Mouse (Mus musculus) left cerebral cortex, postnatal 10 days (tissue): ENCODE results near the gene Enkur. TPM values are rescaled to one million over a fixed set of nuclear protein-coding genes. Genes with fewer than 3 reads are reported as not detected.
A peak's percentile ranks its signal among the peaks of the same experiment; 100 is the strongest.

Source experiments
- DNase-seq, 2 experiments: peaks; one replicate each; pipeline ENCODE4 v3.0.0; 2021 to 2022; ENCODE audit warnings: low spot score in 2 of 2, mixed read lengths in 1 of 2; ENCODE audit errors: extremely low spot score in 1 of 2
- intact Hi-C: fragments of 180-260 bp; cut with DNase I; formaldehyde crosslinking; loops from one replicate; pipeline ENCODE4 v1.15.1; 2025
- total RNA-seq, 2 experiments: library from RNA; stranded (reverse); gene quantifications; 2 replicates each; pipeline ENCODE4 v1.2.3; 2021

The Enkur gene
- total RNA-seq, 2 experiments from 2014 or later: 3.8 to 5.5 TPM

DNA sequence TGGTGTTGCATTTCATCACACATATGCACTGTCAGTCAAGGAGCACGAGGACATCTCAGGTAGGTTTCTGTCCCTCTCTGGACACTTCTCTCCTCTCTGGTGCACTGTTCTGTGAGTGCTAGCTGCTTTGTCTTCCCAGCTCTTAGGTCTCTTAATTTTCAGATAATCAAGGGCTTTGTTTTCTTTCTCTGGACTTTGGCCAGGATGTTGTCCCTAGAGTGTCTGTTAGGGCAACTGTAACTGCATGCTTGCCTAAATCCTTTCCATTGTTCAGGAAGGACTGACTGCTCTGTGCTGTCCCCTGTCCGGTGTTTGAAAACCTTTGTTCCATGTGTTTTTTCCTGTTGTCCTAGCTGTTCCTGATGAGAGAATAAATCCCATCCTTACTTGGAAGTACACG is 6.1 kb downstream of the Enkur start:
- no peak for DNase-seq
- intact Hi-C loops: no loop called here

DNA sequence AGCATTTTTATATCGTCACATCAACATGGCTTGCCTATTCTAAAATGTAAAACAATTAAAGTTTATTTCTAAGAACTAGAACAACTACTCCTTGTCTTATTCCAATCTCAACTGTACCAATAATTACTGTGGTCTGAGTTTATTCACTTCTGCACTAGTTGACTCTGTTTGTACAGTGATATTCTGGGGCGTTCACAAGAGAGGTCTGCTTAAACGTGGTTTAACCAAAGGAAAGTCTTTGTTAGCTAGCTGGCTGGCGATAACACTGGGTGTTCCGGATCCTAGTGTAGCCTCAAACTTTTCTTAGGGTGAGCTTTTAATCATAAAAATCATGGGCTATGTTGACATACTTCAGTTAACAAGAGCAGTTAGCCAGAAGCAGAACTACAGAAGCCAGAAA is 9.9 kb downstream of the Enkur start:
- DNase-seq: no peak
- intact Hi-C loops: no loop called here

DNA sequence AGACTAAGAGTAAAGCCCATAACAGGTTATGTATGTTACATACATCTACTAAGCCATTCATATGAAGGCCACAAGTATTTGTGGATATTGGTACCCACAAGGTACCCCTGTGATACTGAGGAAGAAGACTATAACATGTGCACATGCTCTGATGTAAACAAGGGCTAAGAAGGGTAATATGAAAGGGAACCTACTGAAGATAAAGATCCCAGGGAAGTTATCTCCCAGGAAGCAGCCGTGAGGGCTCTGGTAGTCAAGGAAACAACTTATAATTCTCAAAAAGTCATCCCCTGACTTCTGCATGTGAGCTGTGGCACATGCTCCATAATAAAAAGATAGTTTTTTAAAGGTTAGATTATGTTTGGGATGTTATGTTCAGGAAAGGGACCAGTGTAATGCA is 13.9 kb downstream of the Enkur start:
- DNase-seq: no peak
- intact Hi-C loops: loop anchor here (2.0 kb wide), 1 partner anchor 294 kb away; no protein-coding TSS in a partner anchor

DNA sequence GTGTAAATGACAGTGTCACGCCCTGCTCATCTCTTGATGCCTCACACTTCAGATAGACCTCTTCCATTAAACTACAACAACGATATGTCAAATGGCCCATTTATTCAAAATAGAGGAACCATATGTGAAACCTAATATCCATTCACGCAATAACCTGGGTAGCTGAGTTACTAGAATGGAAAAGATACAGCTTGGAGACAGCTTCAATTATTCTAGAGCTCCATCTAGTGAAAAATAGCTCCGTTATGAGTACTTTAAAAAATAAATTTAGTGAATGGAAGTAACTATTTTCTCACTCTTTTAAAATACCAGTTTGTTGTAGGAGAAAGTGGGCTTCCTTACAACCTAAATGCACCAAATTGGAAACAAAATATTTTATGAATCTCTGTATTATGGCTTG is 16.6 kb downstream of the Enkur start:
- intact Hi-C loops: loop anchor here (5.0 kb wide), 1 partner anchor 221 kb away; the partner anchor contains the start of gene Arhgap21
- no peak for DNase-seq

DNA sequence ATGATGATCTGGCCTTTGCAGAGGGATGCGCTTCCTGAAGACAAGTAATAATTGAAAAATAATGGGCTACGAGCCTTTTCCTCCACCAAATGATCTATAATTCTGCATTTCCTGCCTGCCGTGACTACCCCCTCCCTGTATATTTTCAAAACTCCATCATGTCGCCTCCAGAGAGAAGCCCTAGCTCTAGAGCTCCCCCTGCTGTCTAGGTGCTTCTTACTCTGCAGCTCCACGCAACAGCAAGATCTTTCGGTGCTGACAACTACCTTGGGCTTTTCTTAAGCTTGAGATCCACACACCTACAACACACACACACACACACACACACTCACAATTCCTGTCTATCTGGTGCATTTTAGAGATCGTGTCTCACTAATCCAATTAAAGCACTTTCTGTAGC is 17.6 kb downstream of the Enkur start:
- DNase-seq: peak in 1 of 2 experiments; percentile 68
- intact Hi-C loops: loop anchor here (5.0 kb wide), 1 partner anchor 220 kb away; the partner anchor contains the start of gene Arhgap21

DNA sequence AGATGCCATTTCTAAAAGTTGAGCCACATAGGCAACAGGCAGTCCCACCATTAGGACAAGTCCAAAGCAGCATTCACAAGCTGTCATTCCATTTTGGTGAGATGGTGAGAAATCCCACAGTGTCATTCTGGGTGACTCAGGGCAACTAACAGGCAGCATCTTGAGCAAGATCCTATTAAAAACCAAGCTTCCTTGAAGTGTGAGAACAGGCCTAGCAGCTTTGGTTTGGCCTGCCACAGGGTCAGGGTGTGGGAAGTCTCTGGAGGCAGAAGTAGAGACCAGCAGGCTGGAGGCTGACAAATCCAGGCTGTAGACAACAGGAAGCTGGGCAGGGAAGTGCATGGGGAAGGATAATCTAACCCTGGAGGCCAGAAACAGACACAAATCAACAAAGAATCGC is 22.4 kb downstream of the Enkur start:
- intact Hi-C loops: no loop called here
- no peak for DNase-seq

DNA sequence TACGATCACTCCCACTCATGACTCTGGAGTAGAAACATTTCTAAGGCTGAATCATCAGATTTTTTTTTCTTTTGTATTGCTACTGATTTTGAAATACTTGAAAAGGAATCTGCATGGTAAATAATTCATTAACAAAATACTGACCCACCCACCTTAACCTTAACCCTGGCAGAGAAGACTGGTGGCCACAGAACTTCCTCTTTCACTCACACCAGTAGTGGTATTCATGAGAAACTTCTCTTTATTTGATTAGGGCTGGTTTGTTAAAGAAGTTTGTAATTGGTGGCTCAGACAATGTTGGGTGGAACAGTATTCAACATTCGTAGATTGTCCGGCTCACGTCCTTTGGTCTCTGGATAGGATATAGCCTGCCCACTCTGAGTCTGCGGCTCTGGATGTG is 26.0 kb downstream of the Enkur start:
- intact Hi-C loops: no loop called here
- no peak for DNase-seq

DNA sequence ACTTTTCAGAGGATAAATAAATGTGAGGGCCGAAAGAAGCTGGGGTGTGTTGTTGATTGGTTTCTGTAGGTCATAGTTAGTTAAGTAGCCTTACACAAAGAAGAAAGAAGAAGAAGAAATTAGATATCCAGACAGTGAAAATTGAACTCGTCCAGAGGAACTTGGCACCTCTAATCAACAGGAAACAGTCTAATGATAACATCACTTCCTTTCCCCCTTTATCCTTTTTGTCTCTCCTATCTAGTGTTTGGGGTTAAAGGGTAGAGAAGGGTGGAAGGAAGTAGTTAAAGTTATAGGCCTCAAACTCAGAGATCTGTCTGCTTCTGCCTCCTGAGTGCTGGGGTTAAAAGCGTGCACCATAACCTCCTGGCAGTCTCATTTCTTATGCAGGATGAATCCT is 32.4 kb downstream of the Enkur start:
- DNase-seq: no peak
- intact Hi-C loops: no loop called here

DNA sequence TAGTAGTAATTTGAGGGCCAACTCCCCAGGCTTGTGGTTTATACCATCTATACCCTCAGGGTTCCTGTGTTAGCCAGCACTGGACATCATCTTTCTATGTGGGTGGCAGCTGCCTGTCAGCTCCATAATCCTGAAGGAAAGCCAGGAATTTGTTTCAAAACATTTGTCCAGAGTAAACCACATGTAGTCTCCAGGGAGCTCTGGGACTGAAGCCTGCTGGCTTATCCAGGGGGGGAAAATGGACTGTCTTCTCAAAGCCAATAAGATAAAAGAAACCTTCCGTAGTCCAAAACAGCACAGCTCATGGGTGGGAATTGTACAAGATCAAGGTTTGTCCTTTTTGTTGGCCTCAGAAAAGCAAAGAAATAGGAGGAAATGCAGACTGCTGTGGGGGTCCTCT is 37.2 kb downstream of the Enkur start:
- intact Hi-C loops: no loop called here
- no peak for DNase-seq

DNA sequence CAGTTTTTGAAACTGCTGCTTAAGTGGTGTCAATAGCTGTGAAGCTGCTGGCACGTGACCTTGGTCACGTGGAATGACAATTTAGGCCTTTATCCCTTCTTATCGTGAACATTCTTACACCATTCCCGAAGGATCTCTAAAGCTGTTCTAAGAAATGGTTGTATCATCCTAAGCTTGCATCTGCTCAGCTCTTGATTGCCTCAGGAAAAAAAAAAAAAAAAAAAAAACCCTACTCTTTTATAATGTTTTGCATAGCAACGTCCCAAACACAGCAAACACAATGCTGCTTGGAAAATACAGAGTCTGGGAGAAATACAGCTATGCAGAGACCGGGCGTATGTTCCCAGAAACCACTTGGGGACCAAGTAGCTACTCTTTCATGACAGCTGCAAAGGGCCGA is 40.9 kb downstream of the Enkur start:
- intact Hi-C loops: no loop called here
- no peak for DNase-seq

DNA sequence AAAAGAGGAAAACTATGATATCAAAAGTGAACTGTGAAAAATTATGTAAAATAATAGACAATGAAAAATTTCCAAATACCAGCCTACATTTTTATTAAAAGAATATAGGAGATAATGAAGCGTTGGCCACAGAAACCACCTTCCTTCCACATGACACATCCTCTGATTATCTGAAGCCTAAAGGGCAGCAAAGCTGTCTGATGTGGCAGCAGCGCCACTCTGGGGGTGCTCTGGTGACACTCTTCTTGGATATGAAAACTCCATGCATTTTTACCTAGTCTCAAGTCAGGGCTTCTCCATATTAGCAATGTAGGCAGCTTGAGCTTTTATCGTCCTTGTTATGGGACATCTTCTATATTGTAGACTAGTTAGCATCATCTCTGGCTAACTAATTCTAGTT is 51.7 kb downstream of the Enkur start:
- DNase-seq: no peak
- intact Hi-C loops: no loop called here

DNA sequence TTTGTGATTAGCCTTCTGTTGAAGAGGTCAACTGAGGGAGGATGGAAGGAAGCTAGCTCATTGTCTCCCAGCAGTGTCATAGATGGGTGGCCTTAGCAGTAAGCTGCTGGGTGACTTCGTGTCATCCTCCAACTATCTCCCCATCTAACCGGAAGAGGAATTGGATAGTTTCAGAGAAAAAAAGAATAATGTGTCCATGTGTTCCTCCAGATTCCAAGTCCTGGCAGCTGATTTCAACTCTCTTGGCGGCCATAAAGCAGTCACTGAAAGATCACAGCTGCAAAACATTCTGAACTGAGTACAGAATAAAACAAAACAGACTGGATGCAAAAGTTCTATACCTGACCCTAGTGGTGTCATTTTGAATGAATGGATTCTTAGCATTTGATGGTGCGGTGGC is 58.0 kb downstream of the Enkur start:
- intact Hi-C loops: no loop called here
- DNase-seq: no peak

DNA sequence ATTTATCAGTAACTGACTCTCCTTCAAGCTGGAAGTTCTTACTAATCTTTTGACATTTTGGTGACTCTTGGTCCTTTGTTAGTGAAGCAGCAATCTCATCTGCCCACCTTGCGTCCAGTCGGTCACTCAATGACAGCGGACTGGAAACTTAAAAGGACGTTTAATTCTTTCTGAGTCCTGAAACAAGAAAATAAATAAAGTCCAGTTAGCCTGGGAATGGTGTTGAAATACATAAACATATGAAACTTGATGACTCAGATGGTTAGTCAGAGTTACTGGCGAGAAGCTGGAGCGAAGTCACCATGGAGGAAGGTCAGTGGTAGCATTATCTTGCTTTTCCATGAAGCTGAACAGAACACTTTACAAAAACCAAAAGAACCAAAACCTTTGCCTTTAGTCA is 58.7 kb downstream of the Enkur start:
- intact Hi-C loops: no loop called here
- no peak for DNase-seq

DNA sequence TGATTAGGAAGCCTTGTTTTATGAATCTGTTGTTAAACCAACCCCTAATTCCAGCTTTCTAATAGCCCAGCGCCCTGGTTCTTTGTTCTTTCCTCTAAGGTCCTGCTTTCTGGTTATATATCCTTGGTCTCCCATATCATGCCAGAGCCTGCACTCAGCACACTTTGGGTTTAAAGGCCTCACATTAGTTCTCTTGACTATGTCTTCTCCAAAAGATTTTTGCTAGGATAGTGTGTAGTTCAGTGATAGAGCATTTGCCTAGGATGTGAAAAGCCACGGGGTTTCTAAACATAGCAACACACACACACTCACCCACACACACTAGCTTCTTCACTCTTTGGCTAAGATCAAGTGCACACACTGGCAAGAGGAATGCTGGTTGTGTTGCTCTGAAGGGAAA is 62.5 kb downstream of the Enkur start:
- DNase-seq: no peak
- intact Hi-C loops: loop anchor here (5.0 kb wide), 1 partner anchor 175 kb away; the partner anchor contains the start of gene Arhgap21

DNA sequence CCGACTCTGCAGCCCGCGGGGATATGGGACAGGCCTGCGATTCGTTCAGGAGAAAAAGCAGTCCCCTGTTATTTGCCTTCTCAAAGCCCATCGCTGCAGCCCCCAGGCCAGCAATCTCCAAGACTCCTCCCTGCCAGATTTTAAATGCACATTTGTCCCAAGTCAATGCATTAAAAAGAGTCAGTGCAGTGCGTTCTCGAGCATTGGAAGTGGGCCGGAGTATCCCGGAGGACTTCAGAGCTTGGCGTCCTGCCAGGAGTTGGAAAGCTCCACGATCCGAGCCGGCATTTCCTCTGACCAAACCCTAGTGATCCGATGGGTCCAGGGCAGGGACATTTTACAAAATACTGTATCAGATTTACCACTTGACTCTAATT is 63.0 kb downstream of the Enkur start:
- intact Hi-C loops: loop anchor here (5.0 kb wide), 1 partner anchor 175 kb away; the partner anchor contains the start of gene Arhgap21
- peak; percentile 63 to 82 for DNase-seq

DNA sequence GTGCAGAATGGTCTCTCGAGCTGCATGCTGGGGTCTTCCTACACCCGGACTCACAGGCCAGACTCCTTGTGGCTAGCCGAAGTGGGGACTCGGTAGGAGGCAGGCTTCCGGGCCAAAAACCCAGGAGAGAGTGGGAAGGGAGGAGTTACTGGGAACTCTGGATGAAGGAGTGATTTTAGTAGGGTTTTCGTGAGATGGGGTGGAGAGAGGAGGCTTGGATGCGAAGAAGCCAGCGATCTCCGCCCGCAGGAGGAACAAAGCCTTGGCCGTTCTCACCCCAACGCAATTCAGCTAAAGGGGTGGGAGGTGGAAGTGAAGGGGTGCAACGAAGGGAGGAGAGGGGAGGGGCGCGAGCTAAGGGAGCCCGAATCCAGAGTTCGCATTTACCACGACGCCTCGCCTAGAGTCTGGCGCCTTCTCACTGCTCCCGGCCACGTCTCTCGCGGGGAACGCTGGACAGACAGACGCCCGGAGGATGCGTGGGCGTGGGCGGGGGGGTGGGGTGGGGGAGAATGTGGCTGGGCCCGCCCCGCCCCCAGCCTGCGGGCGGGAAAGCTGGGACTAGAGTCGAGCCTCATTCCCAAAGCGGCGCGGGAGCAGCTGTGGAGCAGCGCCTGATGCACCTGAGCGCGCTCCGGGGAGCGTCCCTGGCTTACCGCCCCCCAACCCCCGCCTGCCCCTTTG is 63.5 kb downstream of the Enkur start:
- intact Hi-C loops: loop anchor here (5.0 kb wide), 1 partner anchor 174 kb away; the partner anchor contains the start of gene Arhgap21

DNA sequence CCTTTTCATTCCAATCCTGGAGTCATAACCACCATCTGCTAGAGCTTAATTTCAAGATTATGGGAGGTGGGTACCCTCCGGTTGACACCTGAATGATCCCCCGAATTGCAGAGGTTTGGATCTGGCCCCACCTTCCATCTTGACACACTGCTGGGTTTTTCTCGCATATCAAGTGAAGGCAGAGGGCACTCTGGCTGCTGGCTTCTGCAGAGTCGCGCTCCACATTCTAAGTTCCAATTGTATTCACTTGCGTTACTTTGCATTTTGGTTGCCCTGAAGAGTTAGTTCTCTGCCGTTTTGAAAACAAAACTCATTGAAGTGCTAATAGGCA is 64.0 kb downstream of the Enkur start:
- intact Hi-C loops: loop anchor here (5.0 kb wide), 1 partner anchor 174 kb away; the partner anchor contains the start of gene Arhgap21
- DNase-seq: peak in 1 of 2 experiments; percentile 16

More for the DNA sequence above, 63.5 kb downstream of the Enkur start:
- peak; percentile 16 to 75 for DNase-seq
